Mouse (Mus musculus) stomach, postnatal 0 days (tissue): ENCODE measurements around the gene 4930412O13Rik.

Source experiments
- CTCF ChIP-seq: IDR thresholded peaks from 2 replicates; pipeline ENCODE4 v1.5.1; 2016; ENCODE audit warnings: antibody characterized with exemption, low read depth, mild to moderate bottlenecking, moderate library complexity
- EP300 ChIP-seq: optimal IDR thresholded peaks from 2 replicates; pipeline ENCODE3; 2016; ENCODE audit warnings: antibody characterized with exemption

GRCm38 (mm10) chr2:9871141-9871716 lies 9.8 kb upstream of the 4930412O13Rik start:
- TF ChIP-seq CTCF (no peak), EP300 (no peak)
